Mouse (Mus musculus) hindbrain, embryonic 11.5 days (tissue): ENCODE measurements around the gene Slc25a43. TPM values are rescaled to one million over a fixed set of nuclear protein-coding genes. Genes with fewer than 3 reads are reported as not detected.

Experiments used
- ATAC-seq: fragments of 200-750 bp; cut with Nextera tagmentation; 2 replicates; pipeline ENCODE4 v1.8.0; 2017; ENCODE audit warnings: mild to moderate bottlenecking, moderate TSS enrichment, moderate library complexity; ENCODE audit not compliant: low FRiP score
- DNase-seq: peaks from one replicate; pipeline ENCODE4 v3.0.0-alpha.2; 2015; ENCODE audit warnings: low spot score
- H3K27ac ChIP-seq: fragments of 300-500 bp; sonication (generic); 2 replicates; pipeline ENCODE4 v1.5.1; 2014; ENCODE audit warnings: mild to moderate bottlenecking, low read depth, low read length
- H3K27me3 ChIP-seq: fragments of 300-500 bp; sonication (generic); 2 replicates; pipeline ENCODE4 v1.6.1; 2014; ENCODE audit warnings: mild to moderate bottlenecking, low read length, moderate library complexity, mixed read lengths; ENCODE audit not compliant: control insufficient read depth, insufficient read depth
- H3K36me3 ChIP-seq: fragments of 300-500 bp; sonication (generic); 2 replicates; pipeline ENCODE4 v1.6.1; 2014; ENCODE audit warnings: mild to moderate bottlenecking, low read length, moderate library complexity, mixed read lengths; ENCODE audit not compliant: control insufficient read depth, insufficient read depth
- H3K4me1 ChIP-seq: fragments of 300-500 bp; sonication (generic); replicated peaks from 2 replicates; pipeline ENCODE4 v1.6.1; 2014; ENCODE audit warnings: low read length, mixed read lengths; ENCODE audit not compliant: control insufficient read depth, insufficient read depth
- H3K4me2 ChIP-seq: fragments of 300-500 bp; sonication (generic); replicated peaks from 2 replicates; pipeline ENCODE4 v1.6.1; 2014; ENCODE audit warnings: mild to moderate bottlenecking, low read depth, low read length
- H3K4me3 ChIP-seq: fragments of 300-500 bp; sonication (generic); 2 replicates; pipeline ENCODE4 v1.5.1; 2014; ENCODE audit warnings: low read depth, low read length
- H3K9ac ChIP-seq: fragments of 300-500 bp; sonication (generic); 2 replicates; pipeline ENCODE4 v1.6.1; 2014; ENCODE audit warnings: low read depth, low read length
- H3K9me3 ChIP-seq: fragments of 300-500 bp; sonication (generic); 2 replicates; pipeline ENCODE4 v1.6.1; 2016; ENCODE audit warnings: low read length; ENCODE audit not compliant: control insufficient read depth
- WGBS: fragments of 180-500 bp; shearing (Covaris S2); extraction: QIAGEN DNeasy Blood & Tissue Kit; methylation state at CpG from one replicate; pipeline ENCODE4 v1.1.7; 2014; 5-methylcytosine and 5-hydroxymethylcytosine counted together
- polyA plus RNA-seq: library from polyadenylated mRNA; unstranded; fragments of >200 nt; fragmentation: Nextera tagmentation; extraction: Ambion mirVana; gene quantifications from 2 replicates; pipeline ENCODE4 v1.2.1, GENCODE M21; 2014

Gene Slc25a43
- polyA plus RNA-seq = 1.2 TPM in 2 replicates

GRCm38 (mm10) chrX:36743503-36744101 lies at the start of gene Slc25a43:
TSS of gene Slc25a43 (plus strand) at chrX:36743659.
- DNase-seq (peak; percentile 30), ATAC-seq (peak; percentile 56)
- 23% methylated on average over 36 of the region's 36 CpGs for WGBS
- Histone ChIP-seq H3K9ac (peak within 1 kb of the TSS; percentile 56), H3K27ac (no peak within 1 kb of the TSS), H3K4me1 (no peaks in the 10 kb centered on the region), H3K4me3 (peak within 1 kb of the TSS; percentile 35), H3K4me2 (peak within 1 kb of the TSS; percentile 59), H3K9me3 (no peaks in the 10 kb centered on the region), H3K36me3 (no peaks in the 10 kb centered on the region), H3K27me3 (no peaks in the 10 kb centered on the region)

DNA sequence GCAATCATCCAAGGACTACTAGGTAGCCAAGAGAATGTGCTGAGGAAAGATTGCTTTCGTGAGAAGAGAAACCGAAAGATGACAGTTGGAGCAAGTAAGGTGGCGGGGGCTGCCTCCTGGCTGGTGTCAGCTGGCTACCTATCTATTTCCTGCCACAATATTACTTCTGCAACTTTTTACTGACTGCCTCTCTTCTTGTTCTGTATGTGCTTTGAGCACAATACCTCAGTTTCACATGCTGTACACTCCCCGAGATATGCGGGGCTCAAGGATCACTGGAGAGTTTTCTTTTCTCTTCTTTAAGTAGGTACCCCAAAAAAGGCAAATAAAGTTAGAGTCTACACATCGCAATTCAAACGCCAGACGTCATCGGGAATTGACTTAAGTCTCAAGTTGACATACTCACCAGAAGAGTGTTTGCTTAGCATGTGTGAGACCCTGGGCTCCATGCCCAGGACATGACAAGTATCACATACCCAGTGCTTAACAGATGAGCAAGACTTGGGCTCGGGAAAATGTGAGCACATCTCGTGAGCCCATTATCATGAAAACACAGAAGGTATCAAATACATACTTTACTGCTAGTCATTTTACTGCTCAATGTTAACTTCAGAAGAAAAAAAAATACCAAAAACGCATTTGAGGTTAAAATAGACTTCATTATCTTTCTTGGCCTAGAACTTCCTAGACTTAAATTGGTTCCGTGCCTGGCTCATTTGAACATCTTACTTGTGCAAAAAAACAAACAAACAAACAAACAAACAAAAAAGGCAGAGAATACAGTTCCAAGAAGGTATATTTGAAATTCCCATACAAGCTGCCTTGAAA lies 3.1 kb upstream of the Slc25a43 start:
- ATAC-seq (no peak), DNase-seq (no peak)
- 90% methylated on average over 13 of the region's 13 CpGs for WGBS

GRCm38 (mm10) chrX:36741278-36741677 lies 2.2 kb upstream of the Slc25a43 start:
- DNase-seq = no peak

More for the DNA sequence above, 3.1 kb upstream of the Slc25a43 start:
- no peak overlapping the region for H3K9ac ChIP-seq
- H3K36me3 ChIP-seq = no peaks in the 10 kb centered on the region
- H3K4me1 ChIP-seq = no peaks in the 10 kb centered on the region
- H3K9me3 ChIP-seq = no peaks in the 10 kb centered on the region
- H3K27ac ChIP-seq = no peak overlapping the region
- H3K27me3 ChIP-seq = no peaks in the 10 kb centered on the region
- no peak overlapping the region for H3K4me2 ChIP-seq
- H3K4me3 ChIP-seq = no peak overlapping the region

DNA sequence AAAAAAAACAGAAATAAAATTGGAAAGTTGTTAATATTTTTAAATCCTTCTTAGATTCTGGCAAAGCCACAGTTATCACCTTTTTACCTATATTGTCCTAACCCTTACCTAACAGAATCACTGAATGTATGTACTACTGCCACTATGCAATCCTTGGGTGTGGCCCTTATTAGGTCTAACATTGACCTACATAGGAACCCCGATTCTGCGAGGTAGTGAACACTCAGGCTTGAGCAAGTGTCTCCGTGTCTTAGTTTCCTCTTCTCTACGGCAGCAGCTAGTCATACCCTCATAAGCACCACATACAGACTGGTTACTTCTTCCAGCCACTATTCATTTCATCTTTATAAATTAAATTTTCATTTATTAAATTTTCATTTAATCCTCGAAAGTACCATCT lies 715 bp upstream of the Slc25a43 start:
- no peaks in the 10 kb centered on the region for H3K27me3 ChIP-seq
- 90% methylated on average over 5 of the region's 5 CpGs for WGBS
- H3K27ac ChIP-seq = no peak overlapping the region
- H3K36me3 ChIP-seq = no peaks in the 10 kb centered on the region
- H3K9ac ChIP-seq = no peak overlapping the region
- no peaks in the 10 kb centered on the region for H3K4me1 ChIP-seq
- H3K4me2 ChIP-seq = no peak overlapping the region
- ATAC-seq (no peak), DNase-seq (no peak)
- H3K9me3 ChIP-seq = no peaks in the 10 kb centered on the region
- no peak overlapping the region for H3K4me3 ChIP-seq

More at GRCm38 (mm10) chrX:36741278-36741677, 2.2 kb upstream of the Slc25a43 start:
- Histone ChIP-seq H3K4me3 (no peak overlapping the region), H3K9ac (no peak overlapping the region), H3K27ac (no peak overlapping the region), H3K9me3 (no peaks in the 10 kb centered on the region), H3K27me3 (no peaks in the 10 kb centered on the region), H3K36me3 (no peaks in the 10 kb centered on the region), H3K4me2 (no peak overlapping the region), H3K4me1 (no peaks in the 10 kb centered on the region)
- 34% methylated on average over 6 of the region's 6 CpGs for WGBS
- no peak for ATAC-seq

GRCm38 (mm10) chrX:36744735-36745134 lies 1.3 kb downstream of the Slc25a43 start:
- 69% methylated on average over 7 of the region's 7 CpGs for WGBS

DNA sequence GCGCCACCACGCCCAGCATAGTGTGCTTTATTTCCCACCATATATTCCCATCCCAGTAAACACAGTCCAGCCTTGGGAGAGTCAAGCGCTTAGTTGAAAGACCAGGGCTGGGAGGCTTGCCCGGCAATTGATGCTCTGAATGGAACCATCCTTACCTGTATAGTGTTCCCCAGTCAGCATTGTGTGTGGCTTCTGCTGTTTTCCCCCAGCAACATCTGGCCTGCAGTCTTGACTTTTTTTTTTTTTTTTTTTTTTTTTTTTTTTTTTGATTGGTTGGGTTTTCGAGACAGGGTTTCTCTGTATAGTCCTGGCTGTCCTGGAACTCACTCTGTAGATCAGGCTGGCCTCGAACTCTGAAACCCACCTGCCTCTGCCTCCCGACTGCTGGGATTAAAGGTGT lies 1.9 kb downstream of the Slc25a43 start:
- no peak overlapping the region for H3K27ac ChIP-seq
- no peaks in the 10 kb centered on the region for H3K27me3 ChIP-seq
- WGBS = 92% methylated on average over 7 of the region's 7 CpGs
- no peak overlapping the region for H3K4me3 ChIP-seq
- H3K4me1 ChIP-seq = no peaks in the 10 kb centered on the region
- no peaks in the 10 kb centered on the region for H3K36me3 ChIP-seq
- no peak for DNase-seq
- no peak overlapping the region for H3K4me2 ChIP-seq
- no peak for ATAC-seq
- no peaks in the 10 kb centered on the region for H3K9me3 ChIP-seq
- no peak overlapping the region for H3K9ac ChIP-seq

More at GRCm38 (mm10) chrX:36744735-36745134, 1.3 kb downstream of the Slc25a43 start:
- no peak for ATAC-seq
- H3K4me2 ChIP-seq = no peak overlapping the region
- H3K36me3 ChIP-seq = no peaks in the 10 kb centered on the region
- no peak overlapping the region for H3K9ac ChIP-seq
- H3K4me1 ChIP-seq = no peaks in the 10 kb centered on the region
- H3K9me3 ChIP-seq = no peaks in the 10 kb centered on the region
- no peak for DNase-seq
- no peak overlapping the region for H3K27ac ChIP-seq
- no peak overlapping the region for H3K4me3 ChIP-seq
- H3K27me3 ChIP-seq = no peaks in the 10 kb centered on the region

- Histone ChIP-seq H3K4me3 (no peak overlapping the region), H3K27me3 (no peaks in the 10 kb centered on the region), H3K4me1 (no peaks in the 10 kb centered on the region), H3K36me3 (no peaks in the 10 kb centered on the region), H3K27ac (no peak overlapping the region), H3K9ac (no peak overlapping the region), H3K9me3 (no peaks in the 10 kb centered on the region), H3K4me2 (no peak overlapping the region)
- WGBS = 84% methylated on average over 8 of the region's 8 CpGs
- ATAC-seq = no peak
- no peak for DNase-seq
Observed at GRCm38 (mm10) chrX:36746789-36747188, 3.3 kb downstream of the Slc25a43 start.

GRCm38 (mm10) chrX:36748573-36748972 lies 5.1 kb downstream of the Slc25a43 start:
- ATAC-seq = no peak
- Histone ChIP-seq H3K36me3 (no peaks in the 10 kb centered on the region), H3K4me2 (no peak overlapping the region), H3K27ac (no peak overlapping the region), H3K9ac (no peak overlapping the region), H3K27me3 (no peaks in the 10 kb centered on the region), H3K9me3 (no peaks in the 10 kb centered on the region), H3K4me1 (no peaks in the 10 kb centered on the region), H3K4me3 (no peak overlapping the region)
- no peak for DNase-seq
- 47% methylated on average over 3 of the region's 3 CpGs for WGBS
